Mouse (Mus musculus): ENCODE measurements around the gene Vps51. TPM values are rescaled to one million over a fixed set of nuclear protein-coding genes. Genes with fewer than 3 reads are reported as not detected.

Gene Vps51
- polyA plus RNA-seq, 1 experiment, result 23.5 TPM

- no peaks in the 10 kb centered on the region for H3K27me3 ChIP-seq (replicated peaks)
- peaks cover 60% of the 10 kb centered on the region for H3K4me1 ChIP-seq
- peaks cover 47% of the 10 kb centered on the region for H3K36me3 ChIP-seq (replicated peaks; ENCODE audit: low read length)
- H3K4me3 ChIP-seq (replicated peaks), result no peak overlapping the region
- TF ChIP-seq GATA1 (IDR thresholded peaks at IDR 0.05; ENCODE audit: borderline replicate concordance, low read length) (no peak), FLI1 (IDR thresholded peaks at IDR 0.05; ENCODE audit: low read length) (no peak)
- no peaks in the 10 kb centered on the region for H3K9me3 ChIP-seq
Measured at GRCm38 (mm10) chr19:6113116-6113515, 36.1 kb upstream of the Vps51 start.

DNA sequence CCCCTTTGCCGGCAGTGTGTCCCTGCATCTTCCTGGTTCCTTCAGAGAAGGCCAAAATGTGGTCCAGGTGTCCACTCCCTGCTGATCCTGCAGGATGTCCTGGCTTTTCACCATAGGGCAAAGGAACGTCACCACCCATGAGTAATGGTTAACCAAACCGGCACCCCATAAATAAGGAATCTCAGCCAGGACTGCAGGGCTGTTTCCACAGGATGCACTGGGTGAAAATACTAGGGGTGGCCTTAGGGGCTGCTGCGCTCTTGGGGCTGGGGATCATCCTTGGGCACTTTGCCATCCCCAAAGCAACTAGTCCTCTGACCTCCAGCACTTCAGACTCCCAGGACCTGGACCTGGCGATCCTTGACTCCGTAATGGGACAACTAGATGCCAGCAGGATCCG is 28.6 kb upstream of the Vps51 start, which contains the start of gene Naaladl1:
Gene Naaladl1, plus strand, starts transcription at position 197 of the 400 bp plus-strand sequence.
- H3K4me1 ChIP-seq, result peaks cover 56% of the 10 kb centered on the region
- TF ChIP-seq FLI1 (IDR thresholded peaks at IDR 0.05; ENCODE audit: low read length) (no peak), GATA1 (IDR thresholded peaks at IDR 0.05; ENCODE audit: borderline replicate concordance, low read length) (no peak)
- no peaks in the 10 kb centered on the region for H3K9me3 ChIP-seq
- H3K36me3 ChIP-seq (replicated peaks; ENCODE audit: low read length), result no peaks in the 10 kb centered on the region
- no peak within 1 kb of the TSS for H3K4me3 ChIP-seq (replicated peaks)
- no peaks in the 10 kb centered on the region for H3K27me3 ChIP-seq (replicated peaks)

DNA sequence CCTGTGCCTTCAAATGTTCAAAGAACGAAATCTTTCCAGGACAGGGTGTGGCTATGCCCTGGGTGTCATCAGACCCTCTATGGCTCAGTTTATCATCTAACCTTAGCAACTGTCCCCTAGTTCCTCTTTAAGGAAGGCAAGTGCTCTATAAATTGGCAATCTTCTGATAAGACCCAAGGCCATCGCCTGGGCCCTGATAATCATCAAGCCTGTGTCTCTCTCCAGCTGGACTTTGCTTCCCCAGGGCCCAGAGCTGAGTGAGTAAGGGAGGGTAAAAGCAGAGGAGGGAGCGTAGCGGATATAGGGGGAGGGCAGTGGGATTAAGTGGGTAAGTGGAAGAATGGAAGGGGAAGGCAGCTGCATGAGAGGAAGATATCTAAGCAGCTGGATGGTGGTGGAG is 27.4 kb upstream of the Vps51 start:
- Histone ChIP-seq H3K9me3 (no peaks in the 10 kb centered on the region), H3K4me3 (replicated peaks) (no peak overlapping the region), H3K27me3 (replicated peaks) (no peaks in the 10 kb centered on the region), H3K4me1 (peaks cover 55% of the 10 kb centered on the region), H3K36me3 (replicated peaks; ENCODE audit: low read length) (peaks cover 5% of the 10 kb centered on the region)
- no peak for TF ChIP-seq FLI1 (IDR thresholded peaks at IDR 0.05; ENCODE audit: low read length)
- TF ChIP-seq GATA1 (IDR thresholded peaks at IDR 0.05; ENCODE audit: borderline replicate concordance, low read length), result no peak

DNA sequence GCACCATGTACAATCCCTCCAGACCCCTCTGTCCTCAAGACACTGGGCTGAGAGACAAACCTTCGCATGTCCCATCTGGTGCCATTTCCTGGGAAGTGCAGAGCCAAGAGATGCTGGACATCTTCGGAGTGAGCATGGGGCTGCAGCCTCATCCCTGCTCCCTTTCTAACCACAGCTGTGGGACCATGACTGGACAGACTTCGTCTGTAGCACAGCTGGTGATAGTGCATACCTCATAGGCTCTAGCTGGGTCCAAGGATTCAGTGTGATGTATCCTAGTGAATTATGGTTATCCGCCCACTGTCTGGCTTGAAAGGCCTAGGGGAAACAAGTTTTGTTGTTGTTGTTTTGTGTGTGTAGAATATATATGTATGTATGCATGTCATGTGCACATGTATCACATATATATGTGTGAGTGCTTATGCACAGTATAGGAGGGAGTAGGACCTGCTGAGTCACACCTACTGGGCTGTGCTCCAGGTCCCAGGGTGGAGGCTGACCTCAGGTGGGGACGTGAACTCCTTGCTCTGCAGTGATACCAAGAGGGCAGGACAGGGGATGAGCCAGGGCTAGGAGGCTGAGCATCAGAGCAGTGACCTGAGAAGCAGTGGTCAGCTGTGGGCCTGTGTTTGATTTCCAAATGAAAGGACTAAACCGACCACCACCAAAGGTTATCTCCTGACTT is 25.3 kb upstream of the Vps51 start:
- Histone ChIP-seq H3K36me3 (replicated peaks; ENCODE audit: low read length) (peaks cover 15% of the 10 kb centered on the region), H3K9me3 (no peaks in the 10 kb centered on the region), H3K4me1 (peaks cover 51% of the 10 kb centered on the region), H3K27me3 (replicated peaks) (no peaks in the 10 kb centered on the region), H3K4me3 (replicated peaks) (peak overlapping the region; percentile 57)
- TF ChIP-seq FLI1 (IDR thresholded peaks at IDR 0.05; ENCODE audit: low read length), result no peak
- TF ChIP-seq GATA1 (IDR thresholded peaks at IDR 0.05; ENCODE audit: borderline replicate concordance, low read length), result no peak

- TF ChIP-seq GATA1 (IDR thresholded peaks at IDR 0.05; ENCODE audit: borderline replicate concordance, low read length), result no peak
- no peak for TF ChIP-seq FLI1 (IDR thresholded peaks at IDR 0.05; ENCODE audit: low read length)
- Histone ChIP-seq H3K4me1 (peaks cover 47% of the 10 kb centered on the region), H3K36me3 (replicated peaks; ENCODE audit: low read length) (peaks cover 19% of the 10 kb centered on the region), H3K4me3 (replicated peaks) (no peak overlapping the region), H3K27me3 (replicated peaks) (no peaks in the 10 kb centered on the region), H3K9me3 (no peaks in the 10 kb centered on the region)
Measured at GRCm38 (mm10) chr19:6101186-6101585, 24.2 kb upstream of the Vps51 start.

DNA sequence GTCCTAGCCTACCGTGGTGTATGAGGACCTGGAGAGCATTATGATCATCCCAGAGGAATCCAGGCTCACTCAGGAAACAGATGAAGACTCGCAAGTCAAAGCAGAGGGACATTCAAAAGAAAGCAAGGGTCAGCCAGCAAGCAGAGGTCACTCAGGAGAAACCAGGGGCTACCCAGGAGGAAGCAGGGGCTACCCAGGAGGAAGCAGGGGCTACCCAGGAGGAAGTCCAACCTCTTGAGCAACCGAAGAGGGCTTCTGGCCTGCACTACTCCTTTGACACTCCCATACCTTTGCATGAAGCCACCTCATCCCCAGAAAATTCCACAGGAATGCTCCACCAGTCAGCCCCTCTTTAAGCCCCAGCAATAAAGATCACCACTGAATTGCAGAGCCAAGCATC is 20.8 kb upstream of the Vps51 start:
- no peak for TF ChIP-seq FLI1 (IDR thresholded peaks at IDR 0.05; ENCODE audit: low read length)
- no peak for TF ChIP-seq GATA1 (IDR thresholded peaks at IDR 0.05; ENCODE audit: borderline replicate concordance, low read length)
- Histone ChIP-seq H3K4me1 (peaks cover 26% of the 10 kb centered on the region), H3K4me3 (replicated peaks) (no peak overlapping the region), H3K27me3 (replicated peaks) (no peaks in the 10 kb centered on the region), H3K9me3 (no peaks in the 10 kb centered on the region), H3K36me3 (replicated peaks; ENCODE audit: low read length) (peaks cover 46% of the 10 kb centered on the region)

GRCm38 (mm10) chr19:6094119-6094518 is 17.1 kb upstream of the Vps51 start, which contains the start of gene AC131692.1:
AC131692.1 (plus strand) TSS chr19:6094419.
- Histone ChIP-seq H3K9me3 (no peaks in the 10 kb centered on the region), H3K36me3 (replicated peaks; ENCODE audit: low read length) (peaks cover 76% of the 10 kb centered on the region), H3K27me3 (replicated peaks) (no peaks in the 10 kb centered on the region), H3K4me3 (replicated peaks) (no peak within 1 kb of the TSS), H3K4me1 (peaks cover 3% of the 10 kb centered on the region; the same call in 1 of the 2 replicates)
- TF ChIP-seq GATA1 (IDR thresholded peaks at IDR 0.05; ENCODE audit: borderline replicate concordance, low read length) (no peak), FLI1 (IDR thresholded peaks at IDR 0.05; ENCODE audit: low read length) (no peak)

- H3K36me3 ChIP-seq (replicated peaks; ENCODE audit: low read length), result peaks cover 69% of the 10 kb centered on the region
- H3K4me3 ChIP-seq (replicated peaks), result no peak overlapping the region
- H3K4me1 ChIP-seq, result peaks cover 39% of the 10 kb centered on the region
- TF ChIP-seq FLI1 (IDR thresholded peaks at IDR 0.05; ENCODE audit: low read length) (no peak), GATA1 (IDR thresholded peaks at IDR 0.05; ENCODE audit: borderline replicate concordance, low read length) (no peak)
- no peaks in the 10 kb centered on the region for H3K9me3 ChIP-seq
- no peaks in the 10 kb centered on the region for H3K27me3 ChIP-seq (replicated peaks)
Measured at GRCm38 (mm10) chr19:6088841-6089240, 11.8 kb upstream of the Vps51 start.

- Histone ChIP-seq H3K4me3 (replicated peaks) (peak overlapping the region; percentile 96), H3K36me3 (replicated peaks; ENCODE audit: low read length) (peaks cover 75% of the 10 kb centered on the region), H3K9me3 (no peaks in the 10 kb centered on the region), H3K4me1 (peaks cover 61% of the 10 kb centered on the region), H3K27me3 (replicated peaks) (no peaks in the 10 kb centered on the region)
- TF ChIP-seq GATA1 (IDR thresholded peaks at IDR 0.05; ENCODE audit: borderline replicate concordance, low read length), result no peak
- TF ChIP-seq FLI1 (IDR thresholded peaks at IDR 0.05; ENCODE audit: low read length), result no peak
Measured at GRCm38 (mm10) chr19:6085417-6085879, 8.4 kb upstream of the Vps51 start.

- Histone ChIP-seq H3K4me1 (peaks cover 61% of the 10 kb centered on the region), H3K9me3 (no peaks in the 10 kb centered on the region), H3K36me3 (replicated peaks; ENCODE audit: low read length) (peaks cover 75% of the 10 kb centered on the region), H3K4me3 (replicated peaks) (peak within 1 kb of the TSS; percentile 96), H3K27me3 (replicated peaks) (no peaks in the 10 kb centered on the region)
- TF ChIP-seq FLI1 (IDR thresholded peaks at IDR 0.05; ENCODE audit: low read length) (peak; percentile 100; the same call in 1 of the 2 replicates), GATA1 (IDR thresholded peaks at IDR 0.05; ENCODE audit: borderline replicate concordance, low read length) (no peak)
Measured at GRCm38 (mm10) chr19:6084478-6085248, 7.6 kb upstream of the Vps51 start, which contains the start of the genes Zfpl1 and Cdca5. Zfpl1 (minus strand) TSS chr19:6084956. Cdca5 (plus strand) TSS chr19:6084983.

Data from megakaryocyte, embryonic 14.5 days (primary cell).